Mouse (Mus musculus) spleen, postnatal 10 days (tissue): ENCODE measurements around the gene Slc38a9.

Experiments
- DNase-seq, 2 experiments: peaks; one replicate each; pipeline ENCODE4 v3.0.0; 2021 to 2022; ENCODE audit warnings: low spot score in 2 of 2

The Slc38a9 gene

GRCm38 (mm10) chr13:112745936-112746694 lies 85.6 kb downstream of the Slc38a9 start:
- peak; percentile 50 to 62 for DNase-seq

- peak in 1 of 2 experiments; percentile 37 for DNase-seq
Observed at GRCm38 (mm10) chr13:112746695-112747055, 86.1 kb downstream of the Slc38a9 start.

GRCm38 (mm10) chr13:112747808-112748430 lies 87.4 kb downstream of the Slc38a9 start:
- peak; percentile 73 to 75 for DNase-seq

- peak; percentile 17 to 46 for DNase-seq
Observed at GRCm38 (mm10) chr13:112748808-112749510, 88.4 kb downstream of the Slc38a9 start.

- DNase-seq: peak in 1 of 2 experiments; percentile 14
Observed at GRCm38 (mm10) chr13:112749881-112750280, 89.3 kb downstream of the Slc38a9 start.

GRCm38 (mm10) chr13:112751454-112752308 lies 91.1 kb downstream of the Slc38a9 start:
- peak; percentile 56 to 70 for DNase-seq

GRCm38 (mm10) chr13:112752309-112752975 lies 91.9 kb downstream of the Slc38a9 start:
- DNase-seq: no peak

- DNase-seq: no peak
Observed at GRCm38 (mm10) chr13:112753522-112753921, 93.0 kb downstream of the Slc38a9 start.

- no peak for DNase-seq
Observed at GRCm38 (mm10) chr13:112754871-112755270, 94.3 kb downstream of the Slc38a9 start.

GRCm38 (mm10) chr13:112755507-112756010 lies 95.0 kb downstream of the Slc38a9 start:
- DNase-seq: no peak

GRCm38 (mm10) chr13:112757395-112757794 lies 96.8 kb downstream of the Slc38a9 start:
- DNase-seq: no peak

GRCm38 (mm10) chr13:112758546-112759090 lies 98.1 kb downstream of the Slc38a9 start:
- DNase-seq: no peak

- DNase-seq: no peak
Observed at GRCm38 (mm10) chr13:112759364-112759763, 98.8 kb downstream of the Slc38a9 start.

GRCm38 (mm10) chr13:112759777-112760537 lies 99.4 kb downstream of the Slc38a9 start:
- no peak for DNase-seq

GRCm38 (mm10) chr13:112760538-112760881 lies 100.0 kb downstream of the Slc38a9 start:
- DNase-seq: no peak

GRCm38 (mm10) chr13:112761787-112762186 lies 101.2 kb downstream of the Slc38a9 start:
- no peak for DNase-seq

GRCm38 (mm10) chr13:112762548-112762947 lies 102.0 kb downstream of the Slc38a9 start:
- DNase-seq: no peak

- peak in 1 of 2 experiments; percentile 24 for DNase-seq
Observed at GRCm38 (mm10) chr13:112763531-112764091, 103.1 kb downstream of the Slc38a9 start.

GRCm38 (mm10) chr13:112764556-112764955 lies 104.0 kb downstream of the Slc38a9 start:
- DNase-seq: peak in 1 of 2 experiments; percentile 10

- no peak for DNase-seq
Observed at GRCm38 (mm10) chr13:112765654-112766053, 105.1 kb downstream of the Slc38a9 start.
